28 mouse cellular contexts compared by ENCODE assay signal in the genomic region with DNA sequence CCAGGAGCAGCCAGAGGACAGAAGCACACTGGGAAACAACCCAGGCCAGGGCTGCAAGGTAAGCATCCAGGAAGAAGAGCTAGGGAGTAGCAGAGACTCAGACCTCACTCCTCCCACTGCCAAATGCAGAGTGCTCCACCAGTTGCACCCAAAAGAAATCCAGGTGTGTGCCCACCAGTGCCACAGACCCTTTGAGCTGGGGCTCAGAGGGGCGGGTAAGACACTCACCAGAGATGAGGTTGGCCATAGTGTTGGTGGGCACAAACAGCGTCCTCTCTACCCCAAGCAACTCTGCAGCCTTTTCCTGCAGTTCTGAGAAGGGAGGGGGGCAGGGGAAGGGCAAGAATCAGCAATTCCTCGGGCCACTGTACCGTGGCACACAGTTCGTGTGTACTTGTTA. TPM values are rescaled to one million over a fixed set of nuclear protein-coding genes. Genes with fewer than 3 reads are reported as not detected.
DNase-seq lines count a peak whose midpoint lies in the region; ATAC-seq and TF ChIP-seq lines count a peak whose summit lies in the region.
"Had no signal": no experiment of that assay in that cellular context is flagged by ENCODE, and none has a peak within 500 bp of the region (broad histone marks: within the 10 kb centered on the region; RNA-seq: fewer than 3 reads in every experiment).

No protein-coding gene starts in this region.

- TF ChIP-seq POLR2A in thymus, adult 2 months (IDR thresholded peaks at IDR 0.05; ENCODE audit: control insufficient read depth, extremely low read depth, insufficient read depth, low read length, poor library complexity): peak; percentile 49; the same call in 1 of the 2 replicates

- no peak for ATAC-seq in forebrain, embryonic 14.5 days
- ATAC-seq in forebrain, postnatal 0 days: no peak

- 66% methylated on average over 5 of the region's 5 CpGs for WGBS in forebrain, embryonic 14.5 days
- 77% methylated on average over 5 of the region's 5 CpGs for WGBS in forebrain, postnatal 0 days
- 6% methylated on average over 5 of the region's 5 CpGs for WGBS in thymus, adult 2 months

- no peak overlapping the region for H3K4me3 ChIP-seq in forebrain, embryonic 14.5 days (ENCODE audit: low read depth, low read length)
- H3K4me3 ChIP-seq in forebrain, postnatal 0 days (ENCODE audit: low read depth, low read length): no peak overlapping the region
- no peak overlapping the region for H3K4me3 ChIP-seq in left cerebral cortex, adult 2 months
- peak overlapping the region; percentile 84 for H3K4me3 ChIP-seq in thymus, adult 2 months (ENCODE audit: control insufficient read depth, insufficient read depth, low read length)
- H3K4me3 ChIP-seq: embryonic facial prominence, embryonic 10.5 days; embryonic facial prominence, embryonic 15.5 days; heart, embryonic 12.5 days; kidney, embryonic 15.5 days; limb, embryonic 15.5 days; liver, embryonic 13.5 days had no signal

- H3K27ac ChIP-seq in forebrain, embryonic 14.5 days (ENCODE audit: low read depth, low read length): no peak overlapping the region
- no peak overlapping the region for H3K27ac ChIP-seq in forebrain, postnatal 0 days (ENCODE audit: low read depth, low read length)
- peak overlapping the region; percentile 70; the same call in 1 of the 2 replicates for H3K27ac ChIP-seq in left cerebral cortex, adult 2 months
- peak overlapping the region; percentile 96 for H3K27ac ChIP-seq in thymus, adult 2 months (ENCODE audit: control insufficient read depth, insufficient read depth, low read length)
- H3K27ac ChIP-seq: embryonic facial prominence, embryonic 10.5 days; embryonic facial prominence, embryonic 15.5 days; hindbrain, embryonic 10.5 days; kidney, embryonic 15.5 days; limb, embryonic 10.5 days; limb, embryonic 15.5 days; liver, embryonic 13.5 days had no signal

- H3K36me3 ChIP-seq in forebrain, embryonic 14.5 days (ENCODE audit: control insufficient read depth, insufficient read depth, low read length): no peaks in the 10 kb centered on the region
- no peaks in the 10 kb centered on the region for H3K36me3 ChIP-seq in forebrain, postnatal 0 days (ENCODE audit: insufficient read depth)
- H3K36me3 ChIP-seq in thymus, adult 2 months (ENCODE audit: control insufficient read depth, insufficient read depth, low read length): no peaks in the 10 kb centered on the region
- H3K36me3 ChIP-seq: embryonic facial prominence, embryonic 10.5 days; embryonic facial prominence, embryonic 15.5 days; heart, embryonic 12.5 days; kidney, embryonic 15.5 days; limb, embryonic 10.5 days; limb, embryonic 15.5 days; liver, embryonic 13.5 days had no signal

- H3K27me3 ChIP-seq in forebrain, embryonic 14.5 days (replicated peaks; ENCODE audit: control insufficient read depth, insufficient read depth, low read length): no peaks in the 10 kb centered on the region
- no peaks in the 10 kb centered on the region for H3K27me3 ChIP-seq in forebrain, postnatal 0 days (ENCODE audit: insufficient read depth, low read length)
- no peaks in the 10 kb centered on the region for H3K27me3 ChIP-seq in thymus, adult 2 months (ENCODE audit: control insufficient read depth, insufficient read depth, low read length)
- H3K27me3 ChIP-seq: embryonic facial prominence, embryonic 15.5 days; kidney, embryonic 15.5 days; limb, embryonic 15.5 days had no signal

- no peak overlapping the region for H3K4me2 ChIP-seq in forebrain, embryonic 14.5 days (ENCODE audit: low read length)
- H3K4me2 ChIP-seq in forebrain, postnatal 0 days (ENCODE audit: low read depth): no peak overlapping the region
- H3K4me2 ChIP-seq: embryonic facial prominence, embryonic 15.5 days; heart, embryonic 12.5 days; kidney, embryonic 15.5 days; limb, embryonic 15.5 days; liver, embryonic 13.5 days had no signal

- H3K4me1 ChIP-seq in forebrain, embryonic 14.5 days (ENCODE audit: control insufficient read depth, insufficient read depth, low read length): peaks cover under 1% of the 10 kb centered on the region
- 0 out of 2 replicates have a peak, but pooled peaks cover 3% of the 10 kb centered on the region for H3K4me1 ChIP-seq in forebrain, postnatal 0 days (ENCODE audit: insufficient read depth)
- peaks cover 44% of the 10 kb centered on the region for H3K4me1 ChIP-seq in thymus, adult 2 months (replicated peaks; ENCODE audit: control insufficient read depth, insufficient read depth, low read length)

- no peak for DNase-seq in forebrain, embryonic 14.5 days (ENCODE audit: low spot score)
- no peak for DNase-seq in forebrain, postnatal 0 days
- DNase-seq in left cerebral cortex, adult 2 months (ENCODE audit: extremely low spot score in 1 of 2, low spot score in 2 of 2): no peak
- DNase-seq in left cerebral cortex, adult 8-10 months (ENCODE audit: low spot score in 2 of 2): no peak
- DNase-seq in thymus, adult 2 months: peak; percentile 50
- no peak for DNase-seq in thymus, postnatal 25 days
- DNase-seq in adrenal gland, adult (ENCODE audit: inconsistent age in 2 of 2, low spot score in 1 of 2): no peak

- intact Hi-C loops in left cerebral cortex, adult 2 months (cut with DNase I): loop anchor here (1.0 to 10.0 kb wide), 3 partner anchors 99 to 353 kb away; partner anchors contain the start of gene Socs3

- no peak for TF ChIP-seq CTCF in forebrain, postnatal 0 days (IDR thresholded peaks at IDR 0.05; ENCODE audit: low read depth)
- no peak for TF ChIP-seq CTCF in left cerebral cortex, adult 2 months (IDR thresholded peaks at IDR 0.05)
- no peak for TF ChIP-seq CTCF in thymus, adult 2 months (IDR thresholded peaks at IDR 0.05; ENCODE audit: borderline replicate concordance, control insufficient read depth, extremely low read depth, insufficient read depth, low read length, poor library complexity)

- H3K9me3 ChIP-seq in forebrain, embryonic 14.5 days (replicated peaks; ENCODE audit: control insufficient read depth, low read length): no peaks in the 10 kb centered on the region
- no peaks in the 10 kb centered on the region for H3K9me3 ChIP-seq in forebrain, postnatal 0 days (ENCODE audit: low read length)
- H3K9me3 ChIP-seq: embryonic facial prominence, embryonic 10.5 days; embryonic facial prominence, embryonic 15.5 days; heart, embryonic 12.5 days; hindbrain, embryonic 10.5 days; kidney, embryonic 15.5 days; limb, embryonic 10.5 days; limb, embryonic 15.5 days; liver, embryonic 13.5 days had no signal

- H3K9ac ChIP-seq in forebrain, embryonic 14.5 days (ENCODE audit: low read length): peak overlapping the region; percentile 8; the same call in 1 of the 2 replicates
- H3K9ac ChIP-seq in forebrain, postnatal 0 days: no peak overlapping the region
- H3K9ac ChIP-seq: embryonic facial prominence, embryonic 15.5 days; kidney, embryonic 15.5 days; limb, embryonic 15.5 days; liver, embryonic 13.5 days had no signal

RNA-seq across cellular contexts. Expression of gene Tha1, which starts 1.9 kb away (rescaled TPM):
- polyA plus RNA-seq in forebrain, embryonic 14.5 days (2014; fragmentation: Nextera tagmentation; extraction: Ambion mirVana): 3.3 and 3.4 TPM in 2 replicates
- 5.9 and 8.2 TPM in 2 replicates for total RNA-seq in forebrain, postnatal 0 days (2014; rRNA removed)
- 2.6 and 2.9 TPM in 2 replicates for polyA plus RNA-seq in forebrain, postnatal 0 days (2015; fragmentation: Nextera tagmentation; extraction: Ambion mirVana)
- 1 to 10 TPM; 4.7 to 5.4 TPM for total RNA-seq in left cerebral cortex, adult 2 months (2021)
- total RNA-seq in left cerebral cortex, adult 8-10 months (2022): 1 to 10 TPM; 3.6 to 9.2 (median 5.8) TPM
- polyA plus RNA-seq in thymus, adult 2 months (2012; rRNA removed): 15.3 and 16.9 TPM in 2 replicates

RNA-seq across cellular contexts. Expression of gene Tmem235, which starts 10.8 kb away (rescaled TPM):
- polyA plus RNA-seq in forebrain, embryonic 14.5 days (2014; fragmentation: Nextera tagmentation; extraction: Ambion mirVana): not detected in 2 replicates
- total RNA-seq in forebrain, postnatal 0 days (2014; rRNA removed): not detected in 2 replicates
- not detected in 2 replicates for polyA plus RNA-seq in forebrain, postnatal 0 days (2015; fragmentation: Nextera tagmentation; extraction: Ambion mirVana)
- total RNA-seq in left cerebral cortex, adult 2 months (2021): under 1 TPM in 1 of 2 experiments, not detected in 1; 0.19 TPM
- under 1 TPM in 2 of 4 experiments, not detected in 2; 0.21 to 0.37 TPM for total RNA-seq in left cerebral cortex, adult 8-10 months (2022)
- polyA plus RNA-seq in thymus, adult 2 months (2012; rRNA removed): 0.05 TPM in 1 of 2 replicates, not detected in the other
- total RNA-seq: adrenal gland, adult 18-20 months; adrenal gland, postnatal 36 days; gastrocnemius, postnatal 25 days; heart, adult 18-20 months; heart, postnatal 14 days; layer of hippocampus, adult 18-20 months; layer of hippocampus, postnatal 25 days; megakaryocyte-erythroid progenitor cell, adult 5-6 weeks had no signal
- polyA plus RNA-seq: embryonic facial prominence, embryonic 10.5 days; embryonic facial prominence, embryonic 15.5 days; forebrain, embryonic 16.5 days; heart, embryonic 12.5 days; hindbrain, embryonic 10.5 days; intestine, embryonic 14.5 days; kidney, embryonic 15.5 days; limb, embryonic 10.5 days; limb, embryonic 15.5 days; liver, embryonic 13.5 days; lung, postnatal 0 days; midbrain, embryonic 14.5 days; neural tube, embryonic 11.5 days had no signal

RNA-seq across cellular contexts. Expression of gene Birc5, which starts 22.3 kb away (rescaled TPM):
- polyA plus RNA-seq in forebrain, embryonic 14.5 days (2014; fragmentation: Nextera tagmentation; extraction: Ambion mirVana): 106 and 145 TPM in 2 replicates
- total RNA-seq in forebrain, postnatal 0 days (2014; rRNA removed): 5.7 and 6.2 TPM in 2 replicates
- 24.9 and 31.4 TPM in 2 replicates for polyA plus RNA-seq in forebrain, postnatal 0 days (2015; fragmentation: Nextera tagmentation; extraction: Ambion mirVana)
- total RNA-seq in left cerebral cortex, adult 2 months (2021): 1 to 10 TPM in 1 of 2 experiments, under 1 TPM in 1; 0.95 to 1.3 TPM
- total RNA-seq in left cerebral cortex, adult 8-10 months (2022): 1 to 10 TPM in 1 of 4 experiments, under 1 TPM in 3; 0.14 to 1.3 (median 0.72) TPM
- 75.4 and 87.2 TPM in 2 replicates for polyA plus RNA-seq in thymus, adult 2 months (2012; rRNA removed)

RNA-seq across cellular contexts. Expression of gene Tk1, which starts 45.5 kb away (rescaled TPM):
- 44.9 and 67.8 TPM in 2 replicates for polyA plus RNA-seq in forebrain, embryonic 14.5 days (2014; fragmentation: Nextera tagmentation; extraction: Ambion mirVana)
- total RNA-seq in forebrain, postnatal 0 days (2014; rRNA removed): 10.3 and 29.8 TPM in 2 replicates
- 11.1 and 12.2 TPM in 2 replicates for polyA plus RNA-seq in forebrain, postnatal 0 days (2015; fragmentation: Nextera tagmentation; extraction: Ambion mirVana)
- 1 to 10 TPM in 1 of 2 experiments, under 1 TPM in 1; 0.81 to 1.0 TPM for total RNA-seq in left cerebral cortex, adult 2 months (2021)
- 1 to 10 TPM in 3 of 4 experiments, under 1 TPM in 1; 0.52 to 1.7 (median 1.2) TPM for total RNA-seq in left cerebral cortex, adult 8-10 months (2022)
- 130 and 167 TPM in 2 replicates for polyA plus RNA-seq in thymus, adult 2 months (2012; rRNA removed)

RNA-seq across cellular contexts. Expression of gene Afmid, which starts 45.7 kb away (rescaled TPM):
- polyA plus RNA-seq in forebrain, embryonic 14.5 days (2014; fragmentation: Nextera tagmentation; extraction: Ambion mirVana): 4.4 and 5.7 TPM in 2 replicates
- 3.6 and 3.8 TPM in 2 replicates for total RNA-seq in forebrain, postnatal 0 days (2014; rRNA removed)
- 7.4 and 8.8 TPM in 2 replicates for polyA plus RNA-seq in forebrain, postnatal 0 days (2015; fragmentation: Nextera tagmentation; extraction: Ambion mirVana)
- 1 to 10 TPM; 5.2 to 8.5 TPM for total RNA-seq in left cerebral cortex, adult 2 months (2021)
- total RNA-seq in left cerebral cortex, adult 8-10 months (2022): 1 to 10 TPM; 4.2 to 9.0 (median 7.1) TPM
- 17.7 and 18.2 TPM in 2 replicates for polyA plus RNA-seq in thymus, adult 2 months (2012; rRNA removed)

Comparison
In these comparisons a context has a peak if more than half of its experiments do, and no peak if none do; other contexts are left out.
1. H3K27ac ChIP-seq: peak in left cerebral cortex, adult 2 months (single experiment) and thymus, adult 2 months (single experiment); none in forebrain, embryonic 14.5 days (single experiment) and forebrain, postnatal 0 days (single experiment).